Mouse (Mus musculus) T-helper 17 cell (primary cell): ENCODE results near the gene Vwa3b.

Experiments
- in situ Hi-C, 2 experiments: fragments of 300-600 bp; cut with MboI, MseI; formaldehyde crosslinking; loops; 1 replicate in 1 of 2; 2 replicates in 1 of 2; pipeline ENCODE4 v1.15.1; 2025; ENCODE audit warnings: high pct_unique_total_duplicates in 2 of 2

The Vwa3b gene

DNA sequence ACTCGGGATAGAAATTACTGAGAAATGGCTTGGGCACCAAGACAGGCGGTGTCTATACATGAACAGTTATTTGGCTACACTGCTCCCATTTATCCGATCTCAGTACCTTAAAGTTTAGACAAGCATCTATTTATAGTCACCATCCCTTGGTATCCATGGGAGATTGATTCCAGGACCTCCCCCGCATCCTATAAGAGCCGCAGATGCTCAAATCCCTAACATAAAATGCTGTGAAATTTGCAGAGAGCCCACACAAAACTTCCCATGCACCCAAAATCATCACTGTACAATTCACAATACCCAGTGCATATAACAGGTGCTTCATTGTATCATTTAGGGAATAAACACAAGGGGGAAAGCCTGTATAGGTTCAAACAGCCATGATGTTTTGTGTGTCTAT, 89.5 kb downstream of the Vwa3b start:
- in situ Hi-C loops, result loop anchor here in 1 of 2 experiments (10.0 kb wide), 1 partner anchor 1721 kb away; no protein-coding TSS in a partner anchor

DNA sequence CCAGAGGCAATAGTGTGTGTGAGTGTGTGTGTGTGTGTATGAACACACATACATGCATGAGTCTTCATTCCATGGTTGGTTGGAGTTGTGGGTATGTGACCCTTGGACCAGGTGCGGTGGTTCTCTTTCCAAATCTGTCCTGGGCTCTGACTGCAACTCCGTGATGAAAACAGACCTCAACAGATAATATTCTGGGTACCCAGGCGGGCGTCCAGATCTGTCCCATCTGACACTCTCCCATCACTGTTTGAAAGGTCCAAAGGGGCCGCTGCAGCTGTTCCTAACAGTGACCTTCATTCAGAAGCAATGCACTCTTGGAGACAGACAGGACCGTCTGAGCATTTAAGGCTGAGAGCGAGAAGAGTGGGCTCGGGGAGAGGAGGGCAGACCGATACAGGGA, 90.2 kb downstream of the Vwa3b start:
- in situ Hi-C loops, result loop anchor here in 1 of 2 experiments (10.0 kb wide), 1 partner anchor 1722 kb away; no protein-coding TSS in a partner anchor

DNA sequence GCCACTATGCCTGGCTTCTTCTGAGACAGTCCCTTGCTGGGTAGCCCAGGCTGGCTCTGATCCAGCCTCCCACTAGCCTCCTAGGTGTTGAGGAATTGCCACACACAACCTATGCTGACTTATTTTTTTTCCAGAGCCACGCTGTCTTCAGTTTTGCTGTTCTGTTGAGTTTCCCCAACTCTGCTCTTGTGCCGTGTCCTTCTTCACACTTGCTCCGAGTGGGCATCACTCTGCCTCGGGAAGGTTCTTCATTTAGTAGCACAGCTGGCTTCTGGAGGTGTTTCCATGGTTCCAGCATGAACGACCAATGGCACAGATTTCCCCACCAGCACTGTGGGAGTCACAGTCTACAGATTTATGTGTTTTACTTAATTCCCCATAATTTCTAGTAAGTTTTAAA, 91.6 kb downstream of the Vwa3b start:
- in situ Hi-C loops, result loop anchor here in 1 of 2 experiments (10.0 kb wide), 1 partner anchor 1723 kb away; no protein-coding TSS in a partner anchor

DNA sequence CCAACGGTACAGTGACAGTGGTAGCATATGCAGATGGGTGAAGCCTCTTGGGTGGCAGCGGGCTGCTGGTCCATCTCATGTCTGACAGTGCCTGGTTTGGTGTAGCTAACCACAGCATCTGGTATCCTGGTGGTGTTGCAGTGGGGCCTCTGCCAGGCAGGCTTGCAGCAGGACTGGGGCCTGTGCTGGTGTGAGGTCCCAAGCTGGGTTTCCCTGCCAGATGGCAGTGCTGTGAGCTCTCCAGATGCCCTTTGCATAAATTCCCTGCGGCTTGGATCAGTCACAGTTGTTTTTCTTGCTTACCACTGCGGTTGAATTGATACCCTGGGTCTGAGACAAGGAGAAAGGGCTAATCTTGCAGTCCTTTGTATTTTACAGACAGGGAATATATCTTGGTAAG, 95.9 kb downstream of the Vwa3b start:
- in situ Hi-C loops, result no loop called here

DNA sequence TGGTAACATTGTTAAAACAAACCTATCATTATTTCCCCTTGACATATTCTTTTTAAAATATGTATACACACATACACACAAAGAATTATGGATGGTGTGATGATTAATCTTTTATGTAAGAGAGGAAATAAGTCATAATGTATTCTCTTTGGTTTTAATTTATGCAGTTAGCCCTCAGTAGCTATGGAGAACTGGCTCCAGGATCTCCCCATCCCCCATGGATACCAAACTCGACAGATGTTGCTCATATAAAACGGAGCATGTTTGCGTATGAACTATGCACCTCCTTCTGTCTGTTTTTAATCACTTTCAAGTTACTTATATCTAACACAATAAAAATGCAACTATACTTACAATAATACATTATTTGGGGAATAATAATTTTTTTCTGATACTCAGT, 96.4 kb downstream of the Vwa3b start:
- in situ Hi-C loops, result no loop called here

DNA sequence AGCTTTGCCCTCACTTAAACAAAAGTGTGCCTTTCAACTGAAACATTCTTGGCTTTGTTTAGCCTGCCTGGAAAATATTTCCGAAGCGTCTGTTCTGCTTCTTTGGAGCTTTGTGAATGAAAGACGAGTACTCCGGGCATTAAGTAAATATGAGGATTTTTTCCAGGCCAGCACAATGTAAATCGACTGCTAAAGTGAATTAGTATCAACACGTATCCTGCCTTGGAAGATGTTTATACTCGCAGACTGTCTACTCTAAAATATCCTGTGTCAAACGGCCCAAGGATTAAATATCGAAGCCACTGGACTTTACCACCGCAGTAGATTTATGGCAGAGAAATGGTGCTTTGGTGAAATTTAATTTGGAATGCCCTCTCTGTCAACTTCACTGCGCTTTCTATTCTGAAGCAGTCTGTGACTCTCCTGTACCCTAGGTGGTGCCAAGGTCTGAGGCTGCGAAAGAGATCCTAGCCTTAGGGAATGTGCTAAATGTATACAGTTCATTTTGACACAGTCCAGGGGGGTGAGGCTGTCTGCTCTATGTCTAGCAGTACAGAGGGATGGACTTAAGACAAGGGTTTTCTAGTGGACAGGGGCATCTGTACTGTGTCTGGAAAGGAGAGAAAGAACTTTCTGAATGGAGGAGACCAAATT, 98.4 kb downstream of the Vwa3b start:
- in situ Hi-C loops, result loop anchor here in 1 of 2 experiments (5.0 kb wide), 1 partner anchor 68 kb away; no protein-coding TSS in a partner anchor

DNA sequence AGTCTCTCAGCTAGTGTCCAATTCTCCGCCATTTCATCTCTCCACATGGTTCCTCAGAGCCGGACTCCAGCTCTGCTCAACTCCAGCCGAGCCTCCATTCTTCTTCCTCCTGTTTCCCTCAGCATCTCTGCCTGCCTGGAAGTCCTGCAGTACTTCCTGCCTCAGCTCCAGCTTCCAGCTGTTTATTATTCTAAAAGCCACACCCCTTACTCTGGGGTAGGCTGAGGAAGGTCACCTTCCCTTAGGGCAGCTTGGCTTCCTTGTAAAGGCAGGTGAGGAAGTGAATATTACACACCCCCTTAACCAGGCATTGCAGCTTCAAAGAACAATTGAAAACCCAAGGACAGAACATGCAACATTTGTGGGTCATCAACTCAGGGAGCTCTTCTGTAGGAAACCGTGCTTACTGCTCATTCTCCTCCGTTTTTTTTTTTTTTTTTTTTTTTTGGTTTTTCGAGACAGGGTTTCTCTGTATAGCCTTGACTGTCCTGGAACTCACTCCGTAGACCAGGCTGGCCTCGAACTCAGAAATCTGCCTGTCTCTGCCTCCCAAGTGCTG, 103.7 kb downstream of the Vwa3b start:
- in situ Hi-C loops, result no loop called here

DNA sequence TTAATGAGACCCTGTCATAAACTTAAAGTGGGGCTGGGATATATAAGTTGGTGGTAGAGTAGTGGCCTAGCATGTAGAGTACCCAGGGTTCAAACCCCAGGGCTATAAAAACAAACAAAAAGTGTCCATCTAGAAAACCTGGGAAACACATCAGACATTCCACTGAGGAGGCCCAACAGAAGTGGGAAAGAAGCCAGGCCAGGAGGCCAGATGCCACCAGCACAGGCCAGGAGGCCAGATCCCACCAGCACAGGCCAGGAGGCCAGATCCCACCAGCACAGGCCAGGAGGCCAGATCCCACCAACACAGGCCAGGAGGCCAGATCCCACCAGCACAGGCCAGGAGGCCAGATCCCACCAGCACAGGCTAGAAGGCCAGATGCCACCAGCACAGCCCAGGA, 104.8 kb downstream of the Vwa3b start:
- in situ Hi-C loops, result no loop called here

DNA sequence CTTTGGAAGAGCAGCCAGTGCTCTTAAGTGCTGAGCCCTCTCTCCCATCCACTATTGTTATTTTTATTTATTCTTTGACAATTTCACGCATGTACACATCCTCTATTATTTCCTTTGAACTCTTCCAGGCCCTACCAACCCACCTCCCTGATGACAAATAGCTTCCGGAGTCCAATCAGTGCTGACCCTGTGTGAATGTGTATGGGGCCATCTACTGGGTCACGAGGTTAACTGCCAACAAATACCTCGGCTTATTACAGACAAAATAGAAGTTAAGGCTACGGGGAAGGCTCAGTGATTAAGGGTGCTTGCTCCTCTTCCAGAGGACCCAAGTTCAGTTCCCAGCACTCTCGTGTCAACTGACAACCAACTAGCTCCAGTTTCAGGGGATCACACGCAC, 106.0 kb downstream of the Vwa3b start:
- in situ Hi-C loops, result no loop called here

DNA sequence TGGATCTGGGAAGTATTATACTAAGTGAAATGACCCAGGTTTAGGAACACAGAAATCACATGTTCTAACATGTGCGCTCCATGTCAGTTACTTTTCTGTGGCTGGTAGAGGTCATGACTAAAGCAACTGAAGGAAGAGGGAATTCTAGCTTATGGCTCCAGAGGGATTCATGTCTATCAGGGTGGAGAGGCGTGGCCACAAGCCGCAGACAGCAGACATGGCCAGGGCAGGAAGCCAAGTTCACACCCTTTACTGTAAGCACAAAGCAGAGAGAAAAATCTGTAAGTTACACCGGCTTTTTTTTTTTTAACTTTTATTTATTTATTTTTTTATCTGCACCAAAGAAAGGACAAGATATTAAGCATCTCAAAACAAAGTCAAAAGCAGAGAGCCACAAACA, 119.6 kb downstream of the Vwa3b start:
- in situ Hi-C loops, result no loop called here

DNA sequence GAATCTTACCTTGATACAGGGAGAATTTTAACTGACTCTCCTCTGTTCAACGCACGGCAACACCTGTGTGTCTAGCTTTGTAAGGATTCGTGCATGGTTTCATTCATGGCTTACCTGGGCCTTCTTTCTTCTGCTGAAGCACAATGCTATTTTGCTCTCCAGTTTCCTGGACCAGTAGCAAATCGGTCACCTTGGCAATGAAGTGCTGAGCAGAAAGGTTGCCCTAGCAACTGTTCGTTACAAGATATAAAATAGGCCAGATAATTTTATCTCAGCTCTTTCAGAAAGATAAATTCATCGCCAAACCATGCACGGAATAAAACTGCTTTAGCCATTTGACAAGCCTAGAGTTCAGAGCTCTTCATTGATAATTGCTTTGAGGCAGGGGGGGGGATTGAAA, 123.5 kb downstream of the Vwa3b start:
- in situ Hi-C loops, result no loop called here

DNA sequence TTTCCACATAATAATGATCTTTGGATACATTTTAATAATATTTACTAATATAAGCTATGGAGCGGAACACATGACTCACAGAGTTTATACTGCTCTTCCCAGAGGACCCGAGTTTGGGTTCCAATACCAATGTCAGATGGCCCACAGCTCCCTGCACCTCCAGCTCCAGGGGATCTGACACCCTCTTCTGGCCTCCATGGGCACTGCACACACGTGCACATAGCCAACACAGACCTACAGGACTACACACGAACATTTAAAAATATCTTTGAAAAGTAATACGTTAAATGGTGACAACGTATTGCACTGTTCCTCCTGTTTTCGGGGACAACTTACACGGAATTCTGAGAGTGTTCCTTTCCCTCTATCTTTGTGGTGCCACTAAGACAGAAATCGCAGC, 125.5 kb downstream of the Vwa3b start:
- in situ Hi-C loops, result no loop called here

DNA sequence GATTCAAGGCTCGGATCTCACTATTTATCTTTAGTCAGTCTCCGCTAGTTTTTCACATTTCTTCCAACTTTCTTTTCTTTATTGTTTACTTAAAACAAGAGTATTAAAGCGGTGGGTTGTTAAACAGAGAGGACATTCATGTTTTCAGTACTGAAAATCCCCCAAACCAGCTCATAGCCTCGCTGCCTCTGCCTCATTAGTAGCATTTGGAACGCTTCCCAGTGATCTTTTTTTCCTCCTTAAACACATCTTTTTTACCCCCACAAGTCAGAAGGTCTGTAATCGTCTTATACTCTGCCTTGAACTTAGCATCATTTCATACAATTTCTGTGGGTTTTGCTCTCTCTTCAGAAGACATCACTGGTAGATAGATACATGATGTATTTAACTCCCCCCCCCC, 139.7 kb downstream of the Vwa3b start:
- in situ Hi-C loops, result no loop called here

DNA sequence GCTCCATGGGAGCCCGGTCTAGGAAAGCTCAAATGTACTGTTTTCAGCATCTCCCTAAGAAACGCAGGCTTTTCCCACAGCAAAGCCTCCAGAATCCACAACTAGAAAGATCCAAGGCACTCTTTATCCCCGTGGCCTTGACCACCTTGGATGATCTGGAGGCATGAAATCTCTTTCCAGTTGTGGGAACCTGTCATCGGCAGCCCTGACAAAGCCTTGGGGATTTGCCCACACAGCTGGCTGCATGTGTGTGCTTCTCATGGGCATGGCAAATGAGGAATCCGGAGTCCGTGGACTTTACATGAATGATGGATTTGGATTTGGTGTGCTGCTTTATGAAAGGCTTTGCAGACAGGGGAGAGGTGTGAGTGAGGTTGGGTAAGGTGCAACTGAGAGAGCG, 141.5 kb downstream of the Vwa3b start:
- in situ Hi-C loops, result no loop called here

DNA sequence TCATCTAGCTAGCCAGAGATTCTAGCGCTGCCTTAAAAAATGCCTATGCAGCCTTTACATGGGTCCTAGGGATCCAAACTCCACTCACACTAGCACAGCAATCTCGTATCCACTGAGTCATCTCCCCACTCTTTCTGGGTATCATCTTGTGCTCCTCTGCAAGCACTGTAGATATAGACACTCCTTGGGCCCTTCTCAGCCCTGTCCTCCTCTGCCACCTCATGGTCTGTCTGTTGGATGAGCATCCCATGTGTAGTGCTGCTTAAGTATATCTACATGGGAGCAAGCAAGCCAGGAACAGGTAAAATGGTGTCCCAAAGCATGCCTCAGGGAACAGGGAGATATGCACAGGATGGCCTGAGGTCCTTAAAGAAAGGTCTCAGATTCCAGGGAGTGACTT, 151.5 kb downstream of the Vwa3b start:
- in situ Hi-C loops, result no loop called here

DNA sequence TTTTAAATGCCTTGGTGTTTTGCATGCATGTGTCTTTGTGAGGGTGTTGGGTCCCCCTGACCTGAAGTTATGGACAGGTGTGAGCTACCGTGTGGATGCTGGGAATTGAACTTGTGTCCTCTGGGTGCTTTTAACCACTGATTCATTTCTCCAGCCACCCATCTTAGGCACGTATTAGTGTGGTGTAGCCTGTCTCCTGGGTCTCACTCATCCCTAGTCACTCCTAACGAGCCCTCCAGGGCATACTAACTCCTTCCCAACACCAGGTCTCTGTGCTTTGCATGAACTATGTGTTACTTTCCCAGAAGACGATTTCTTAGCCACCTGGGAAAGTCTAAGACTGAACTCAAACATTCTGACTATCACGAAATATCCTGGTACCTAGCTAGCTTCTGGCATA, 153.5 kb downstream of the Vwa3b start:
- in situ Hi-C loops, result no loop called here

DNA sequence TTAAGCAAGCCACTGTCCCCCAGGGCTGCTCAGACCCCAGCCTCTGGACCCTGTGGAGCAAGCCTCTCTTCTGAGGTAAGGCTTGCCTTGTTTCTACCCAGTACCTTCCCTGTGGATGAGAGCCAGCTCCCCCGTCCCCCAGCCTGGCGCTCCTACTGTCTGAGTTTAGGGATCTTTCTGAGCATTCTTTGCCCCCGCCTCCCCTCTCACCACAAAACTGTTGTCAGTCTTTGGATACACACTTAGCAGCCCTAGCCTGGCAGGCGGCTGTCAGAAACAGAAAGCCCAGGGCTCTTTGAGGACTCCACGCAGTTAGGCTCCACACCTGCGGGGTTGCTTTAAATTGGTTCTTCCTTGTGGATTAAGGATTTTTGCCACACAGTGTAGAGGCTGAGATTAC, 160.7 kb downstream of the Vwa3b start:
- in situ Hi-C loops, result no loop called here

DNA sequence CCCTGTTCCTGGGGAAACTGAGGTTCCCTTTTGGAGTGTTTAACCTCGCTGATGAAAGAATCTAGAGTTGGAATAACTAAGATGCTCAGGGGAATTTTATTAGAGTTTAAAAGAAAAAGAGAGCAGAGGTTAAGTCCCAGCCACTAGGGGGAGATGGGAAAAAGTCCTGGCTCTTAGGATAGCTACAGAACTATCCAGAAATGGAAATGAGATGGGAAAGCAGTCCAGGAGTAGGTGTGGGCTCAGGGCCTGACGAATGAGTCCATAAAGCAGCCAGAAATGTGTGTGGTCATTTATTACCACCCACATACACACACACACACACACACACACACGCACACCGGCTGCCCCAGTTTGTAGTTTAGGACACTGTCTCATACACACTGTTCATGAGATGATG, 168.2 kb downstream of the Vwa3b start:
- in situ Hi-C loops, result no loop called here

DNA sequence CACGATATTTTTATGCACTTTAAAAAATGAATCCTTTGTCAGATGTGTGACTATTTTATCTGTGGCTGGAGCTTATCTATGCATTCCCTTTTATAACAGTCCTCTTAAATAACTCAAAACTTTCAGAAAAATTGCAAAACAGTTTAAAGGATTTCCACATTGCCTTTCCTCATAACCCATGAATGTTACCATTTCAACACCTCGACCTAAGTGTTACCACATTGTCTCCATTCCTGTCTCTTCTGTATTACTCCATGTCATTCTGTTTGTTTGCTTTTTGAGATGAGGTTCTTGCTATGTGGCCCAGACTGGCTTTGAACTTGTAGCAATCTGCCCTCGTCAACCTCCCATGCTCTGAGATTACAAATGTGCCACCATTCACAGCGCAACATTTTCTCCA, 175.0 kb downstream of the Vwa3b start:
- in situ Hi-C loops, result no loop called here

DNA sequence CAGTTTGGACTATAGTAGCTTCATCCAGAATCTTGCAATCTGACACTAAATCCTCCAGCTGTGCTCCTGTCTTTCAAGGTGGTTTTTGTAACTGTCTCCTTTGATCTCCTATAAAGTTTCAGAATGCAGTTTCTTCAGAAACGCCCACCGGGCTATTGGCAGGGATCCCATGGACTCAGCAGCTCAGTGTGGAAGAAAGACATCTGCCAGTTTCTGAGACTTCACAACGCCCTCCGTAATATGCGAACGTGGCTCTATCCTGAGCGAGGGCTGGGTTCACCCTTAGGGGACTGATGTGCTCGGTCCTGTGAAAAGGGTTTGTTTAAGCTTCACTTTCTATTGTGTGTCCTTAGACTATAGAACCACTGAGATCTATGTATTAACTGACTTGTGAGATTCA, 181.3 kb downstream of the Vwa3b start:
- in situ Hi-C loops, result no loop called here

DNA sequence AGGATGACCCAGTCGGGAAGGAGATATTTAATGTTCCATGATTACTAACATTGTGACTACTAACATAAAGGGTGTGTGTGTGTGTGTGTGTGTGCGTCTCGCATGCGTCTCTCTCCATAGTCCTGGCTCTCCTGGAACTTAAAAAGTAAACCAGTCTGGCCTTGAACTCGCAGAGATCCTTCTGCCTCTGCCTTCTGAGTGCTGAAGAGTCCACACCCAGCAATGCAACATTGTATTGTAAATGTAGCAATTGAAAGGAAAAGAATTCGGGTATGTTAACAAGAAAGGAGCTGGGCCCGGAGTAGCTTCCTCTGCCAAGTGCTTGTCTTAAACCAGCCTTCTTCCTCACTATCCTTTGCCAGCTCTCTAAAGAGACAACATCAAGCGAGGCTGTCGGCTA, 186.0 kb downstream of the Vwa3b start:
- in situ Hi-C loops, result no loop called here

DNA sequence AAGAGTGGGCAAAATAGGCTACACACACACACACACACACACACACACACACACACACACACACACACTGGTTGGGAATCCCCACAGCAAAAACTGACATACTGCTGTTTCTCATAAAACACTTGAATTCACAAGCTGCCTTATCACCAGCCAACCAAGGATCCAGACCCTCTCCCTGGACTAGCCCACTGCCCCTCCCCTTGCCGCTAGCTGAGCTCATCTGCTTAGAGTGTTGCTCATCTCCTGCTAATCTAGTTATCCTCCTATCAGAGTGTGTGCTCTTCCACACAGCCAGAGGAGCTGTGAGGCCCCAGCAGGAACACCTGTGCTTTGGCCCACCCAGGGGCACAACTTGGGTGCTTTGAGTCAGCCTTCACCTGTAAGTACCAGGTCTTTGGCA, 187.7 kb downstream of the Vwa3b start, which contains the start of gene Cnga3:
TSS of gene Cnga3 (plus strand) at position 291 of the 400 bp plus-strand sequence.
- in situ Hi-C loops, result no loop called here

DNA sequence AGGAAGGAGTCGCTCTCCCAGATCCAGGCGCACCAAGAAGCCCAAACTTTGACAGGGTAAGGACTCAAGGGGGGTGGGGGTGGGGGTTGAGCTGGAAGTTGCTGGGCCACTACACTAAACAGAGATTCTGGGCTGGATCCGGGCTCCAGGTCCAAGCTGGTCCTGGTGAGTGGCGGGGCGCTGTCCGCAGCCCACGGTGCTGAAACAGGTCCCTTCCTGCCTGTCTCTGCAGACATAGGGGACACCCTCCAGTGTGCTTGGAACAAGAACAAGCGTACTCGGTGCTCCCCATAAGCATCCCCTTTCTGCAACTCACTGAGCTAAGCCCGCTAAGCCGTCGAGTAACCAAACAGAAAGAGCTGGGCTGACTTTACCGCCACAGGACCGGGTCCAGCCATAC, 192.0 kb downstream of the Vwa3b start:
- in situ Hi-C loops, result no loop called here

DNA sequence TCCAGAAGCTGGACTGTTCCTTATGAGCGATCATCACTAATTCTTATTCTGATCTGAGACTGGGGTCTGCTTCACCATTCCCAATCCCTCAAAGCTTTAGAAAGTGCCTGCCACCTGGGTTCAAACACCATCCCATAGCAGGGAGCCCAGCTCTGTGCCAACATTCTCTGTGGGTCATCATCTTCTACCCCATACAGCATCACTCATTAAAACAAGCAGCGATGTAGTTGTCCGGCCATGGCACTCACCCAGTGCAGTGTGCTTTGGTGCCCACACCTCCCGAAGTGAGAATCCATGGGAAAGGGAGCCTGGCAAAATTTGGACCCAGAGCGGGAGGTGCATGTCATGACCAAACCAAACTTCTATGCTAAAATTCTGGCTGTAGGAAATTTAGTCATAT, 193.2 kb downstream of the Vwa3b start:
- in situ Hi-C loops, result no loop called here
